Mouse (Mus musculus) megakaryocyte progenitor cell, adult 5-6 weeks (primary cell): ENCODE measurements around the gene Six1. TPM values are rescaled to one million over a fixed set of nuclear protein-coding genes. Genes with fewer than 3 reads are reported as not detected.
"Not testable (repeated sequence)": the region's sequence is repeated elsewhere in the genome, so short reads cannot be mapped to it uniquely, and the experiment has no call there.

ENCODE experiments used
- ATAC-seq: replicated peaks from 2 replicates; pipeline ENCODE4 v1.8.0; 2016; ENCODE audit warnings: mild to moderate bottlenecking, moderate TSS enrichment, inconsistent platforms; ENCODE audit not compliant: poor library complexity
- total RNA-seq, 2 experiments: library from RNA; stranded (forward) in 1 of 2; stranded (reverse) in 1 of 2; fragments of 157-497, 149-512 nt in 1 of 2; fragments of 200-1000 nt in 1 of 2; gene quantifications; 2 replicates each; pipeline versions ENCODE4 v1.2.3 to v1.2.4; 2015 to 2017

Gene Six1
- 0.10 and 0.35 TPM in 2 replicates for total RNA-seq (2015)
- 0.25 TPM in 1 of 2 replicates, not detected in the other for total RNA-seq (2017)

DNA sequence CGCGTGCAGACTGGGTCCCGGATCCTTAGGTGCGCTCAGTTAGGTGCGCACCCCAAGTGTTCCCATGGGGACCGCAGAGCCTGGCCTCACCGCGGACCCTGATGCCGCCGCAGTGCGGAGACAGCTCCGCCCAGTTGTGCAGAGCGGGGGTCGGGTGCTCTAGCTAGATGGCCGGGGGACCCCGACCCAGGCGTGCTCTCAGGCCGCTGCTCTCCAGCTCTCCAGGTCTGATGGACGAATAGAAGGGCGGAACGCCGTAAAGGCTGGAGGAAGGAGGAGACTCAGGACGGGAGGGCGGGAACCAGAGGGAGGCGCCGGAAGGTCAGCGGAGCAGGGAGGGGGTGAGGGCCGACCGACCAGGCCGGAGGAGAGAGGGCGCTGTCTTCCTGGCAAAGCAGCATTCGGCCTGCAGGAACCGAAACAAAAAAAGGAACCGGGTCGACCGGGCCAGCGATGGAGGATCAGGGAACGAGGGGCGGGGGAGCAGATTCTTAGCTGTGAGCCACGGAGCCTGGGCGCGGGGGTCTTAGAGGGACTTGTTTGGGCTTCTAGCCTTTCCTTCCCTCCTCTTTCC, at the start of gene Six1:
Gene Six1, minus strand, starts transcription at position 220 of the 574 bp plus-strand sequence.
- peak; percentile 81 for ATAC-seq

DNA sequence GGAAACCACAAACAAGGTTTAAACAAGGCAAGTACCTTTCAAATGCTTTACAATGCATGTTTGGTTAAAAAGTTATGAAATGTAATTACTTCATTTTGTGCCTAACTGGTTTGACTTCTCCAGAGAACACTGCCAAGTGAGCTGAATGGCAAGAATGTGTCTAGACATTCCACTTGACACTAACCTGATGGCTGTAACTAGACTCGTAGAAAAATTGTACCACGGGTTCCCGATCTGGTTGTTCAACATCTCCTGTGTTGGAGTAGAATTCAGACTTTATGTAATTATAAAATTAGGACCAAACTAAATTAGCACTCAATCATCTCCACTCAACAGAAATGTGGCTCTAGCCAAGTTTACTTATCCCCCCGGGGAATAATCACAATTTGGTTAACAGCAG, 44.9 kb upstream of the Six1 start:
- no peak for ATAC-seq

DNA sequence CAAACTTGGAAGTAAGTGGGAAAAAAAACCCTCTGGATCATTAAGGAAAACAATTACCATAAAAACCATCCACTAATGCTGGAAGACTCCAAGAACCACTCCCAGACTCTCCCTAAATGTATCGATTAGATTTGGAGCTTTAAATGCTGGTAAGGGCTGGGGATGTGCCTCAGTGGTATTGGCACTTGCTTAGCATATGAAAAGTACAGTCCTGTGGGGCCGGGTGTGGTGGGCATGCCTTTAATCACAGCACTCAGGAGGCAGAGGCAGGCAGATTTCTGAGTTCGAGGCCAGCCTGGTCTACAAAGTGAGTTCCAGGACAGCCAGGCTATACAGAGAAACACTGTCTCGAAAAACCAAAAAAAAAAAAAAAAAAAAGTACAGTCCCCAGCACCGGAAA, 42.5 kb upstream of the Six1 start:
- not testable (repeated sequence) for ATAC-seq

DNA sequence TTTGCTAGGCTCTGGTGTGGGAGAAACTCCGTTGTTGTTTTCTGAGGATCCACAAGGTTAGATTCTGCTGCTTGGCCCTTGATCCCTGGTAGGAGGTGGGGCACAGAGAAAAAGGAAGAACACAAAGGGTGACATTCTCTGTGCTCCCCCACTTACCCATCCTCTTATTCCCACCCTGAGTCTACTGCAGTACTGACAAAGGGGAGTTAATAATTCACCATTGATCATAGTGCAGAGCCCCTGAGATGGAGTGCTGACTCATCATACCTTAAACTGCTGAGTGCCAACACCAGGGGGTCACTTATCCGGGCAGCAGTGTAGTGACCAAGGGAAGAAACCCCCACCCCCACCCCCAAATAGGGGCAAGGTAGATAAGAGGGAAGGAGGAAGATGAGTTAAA, 40.9 kb upstream of the Six1 start:
- ATAC-seq: no peak

DNA sequence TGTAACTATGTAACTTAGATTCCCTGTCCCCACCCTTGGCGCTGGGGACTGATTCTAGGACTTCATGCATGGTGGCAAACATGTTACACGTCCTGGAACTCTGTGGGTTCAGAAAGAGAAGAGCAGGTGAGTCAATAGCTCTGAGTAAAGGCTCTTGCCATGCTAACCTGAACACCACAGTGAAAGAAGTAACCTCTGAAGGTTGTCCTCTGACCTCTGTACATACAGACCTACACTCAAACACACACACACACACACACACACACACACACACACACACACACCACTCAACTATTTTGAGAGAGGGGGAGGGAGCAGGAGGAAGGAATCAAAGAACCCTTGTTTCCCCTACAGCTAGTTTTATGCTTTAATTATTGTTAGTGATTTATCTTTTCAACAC, 40.5 kb upstream of the Six1 start:
- ATAC-seq: no peak

DNA sequence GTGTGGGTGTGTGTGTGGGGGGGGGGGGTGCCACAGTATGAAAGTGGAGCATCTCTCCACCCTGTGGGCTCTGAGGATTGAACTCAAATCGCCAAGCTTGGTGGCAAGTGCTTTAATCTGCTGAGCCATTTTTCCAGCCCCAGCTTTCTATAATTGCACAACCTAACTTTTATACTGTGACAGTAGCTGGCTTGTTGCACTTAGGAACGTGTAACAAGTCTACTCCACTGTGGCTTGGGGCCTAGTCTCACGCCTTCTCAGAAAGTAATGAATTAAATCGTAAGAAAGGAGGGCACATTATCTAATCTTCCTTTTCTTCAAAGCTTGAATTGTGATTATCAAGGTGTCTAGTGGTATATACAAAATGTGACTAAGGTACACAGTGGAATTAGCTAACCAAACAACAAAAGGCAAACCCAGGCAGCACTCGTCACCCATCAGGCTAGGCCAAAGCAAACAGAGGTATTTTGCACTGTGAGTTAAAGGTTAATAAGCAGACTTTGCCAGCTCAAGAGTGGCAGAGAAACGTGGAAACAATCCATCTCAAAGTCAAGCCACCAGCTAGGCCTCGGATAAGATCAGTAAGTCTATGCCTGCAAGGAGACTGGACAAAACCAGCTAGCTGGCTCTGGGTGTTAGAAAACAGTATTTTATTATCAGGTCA, 37.1 kb upstream of the Six1 start:
- ATAC-seq: no peak

DNA sequence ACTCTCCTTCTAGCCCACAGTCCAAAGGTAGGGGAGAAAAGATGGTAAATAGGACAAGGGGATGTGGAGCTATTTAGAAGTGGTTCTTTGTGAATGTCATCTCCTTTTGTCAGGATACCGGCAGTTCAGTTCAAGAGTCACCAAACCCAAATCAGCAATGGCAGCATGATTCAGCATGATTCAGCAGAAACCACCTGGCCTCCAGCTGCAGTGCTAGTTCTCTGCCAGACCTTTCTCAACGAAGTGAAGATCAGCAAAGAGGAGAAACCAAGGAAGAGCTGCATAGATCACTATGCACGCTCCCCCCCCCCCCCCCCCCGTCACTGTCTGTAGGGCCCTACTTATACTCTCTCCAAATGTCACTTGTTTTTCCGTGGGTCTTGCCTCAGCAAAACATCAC, 35.2 kb upstream of the Six1 start:
- peak; percentile 83 for ATAC-seq

DNA sequence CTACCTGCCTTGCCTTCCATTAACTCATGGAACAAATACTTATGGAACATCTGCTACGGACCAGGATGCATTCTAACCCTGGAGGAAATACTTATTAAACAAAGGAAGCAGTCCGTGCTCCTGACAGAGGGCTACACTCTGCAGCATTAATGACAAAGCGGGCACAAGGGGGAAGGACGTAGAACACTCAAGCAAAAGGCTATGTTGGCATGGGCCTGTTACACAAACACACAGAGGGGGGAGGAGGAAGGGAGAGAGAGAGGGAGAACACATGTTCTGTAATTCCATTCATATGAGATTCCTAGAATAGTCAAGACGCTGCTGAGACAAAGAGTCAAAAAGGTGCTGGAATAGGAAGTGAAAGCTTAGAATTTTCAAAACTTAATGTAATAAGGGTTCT, 34.8 kb upstream of the Six1 start:
- ATAC-seq: peak; percentile 53

DNA sequence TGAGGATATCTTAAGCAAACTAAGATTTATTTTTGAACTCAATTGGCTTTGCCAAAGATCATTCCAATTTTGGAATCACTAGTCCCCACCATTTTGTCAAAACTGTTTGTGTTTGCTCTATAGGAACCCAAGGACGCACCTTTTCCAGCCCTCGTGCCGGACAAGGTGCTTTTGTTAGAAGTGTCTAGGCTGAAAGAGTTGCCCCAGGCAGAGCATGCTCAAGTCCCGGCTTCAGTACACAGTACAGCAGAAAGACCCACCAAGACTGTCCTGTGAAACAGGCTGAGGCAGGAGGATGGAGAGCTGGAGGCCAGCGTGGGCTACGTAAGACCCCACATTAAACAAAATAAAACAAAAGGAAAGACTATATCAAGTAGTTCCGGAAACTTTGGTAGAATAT, 33.4 kb upstream of the Six1 start:
- ATAC-seq: no peak

DNA sequence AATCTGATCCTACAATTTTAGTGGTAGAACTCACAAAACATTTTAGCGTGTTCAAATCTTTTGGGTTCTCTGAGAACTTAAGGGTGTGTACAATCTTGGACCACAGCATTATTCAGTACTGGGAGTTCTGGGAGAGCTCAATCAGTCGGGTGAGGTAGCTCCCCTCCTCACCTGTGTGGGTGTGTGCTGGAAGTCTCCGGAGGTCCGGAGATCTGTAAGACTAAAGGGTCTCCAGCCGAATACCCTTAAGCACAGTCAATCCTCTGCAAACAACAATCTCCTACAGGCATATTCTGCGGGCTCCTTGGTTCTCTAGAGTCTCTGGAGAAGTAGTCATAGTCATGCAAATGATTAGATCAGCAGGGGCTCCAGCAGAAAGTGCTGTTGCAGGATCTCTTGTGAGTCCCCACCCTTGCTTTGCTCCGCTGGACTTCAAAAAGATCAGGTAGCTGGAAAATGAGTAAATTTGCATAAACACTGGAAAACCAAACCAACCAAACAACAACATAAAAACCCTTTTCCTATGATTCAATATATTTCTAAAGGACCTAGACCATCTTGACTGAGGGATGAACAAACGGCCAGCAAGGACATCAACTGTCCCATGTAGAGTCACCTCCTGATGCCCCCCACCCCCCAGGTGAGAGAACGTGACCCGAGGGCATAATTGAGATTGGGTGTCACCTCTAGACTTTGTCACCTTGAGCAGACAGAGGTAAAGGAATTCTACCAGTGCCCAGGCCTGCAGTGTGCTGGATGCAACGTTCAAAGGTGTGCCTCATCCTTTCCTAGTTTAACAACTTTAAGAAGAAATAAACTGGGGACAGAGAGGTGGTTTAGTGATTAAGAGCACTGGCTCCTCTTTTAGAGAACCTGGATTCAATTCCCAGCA, 32.3 kb upstream of the Six1 start:
- ATAC-seq: no peak

DNA sequence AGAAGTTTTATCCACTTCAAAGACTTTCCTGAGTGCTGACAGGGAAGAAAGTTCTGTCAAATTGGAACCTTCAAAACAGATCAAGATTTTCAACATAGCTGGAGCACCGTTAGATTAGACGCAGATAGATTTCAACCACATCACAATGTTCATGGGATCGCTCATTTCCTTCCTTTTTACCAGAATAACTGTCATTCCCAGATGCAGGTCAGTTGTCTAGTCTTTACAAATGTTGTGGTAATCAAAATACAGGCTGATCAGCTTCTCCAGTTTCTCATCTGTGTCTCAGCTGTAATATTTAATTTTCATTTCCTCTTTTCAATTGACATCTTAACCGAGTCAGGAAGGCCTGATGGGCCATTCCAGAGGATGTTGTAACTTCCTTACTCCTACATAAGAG, 30.1 kb upstream of the Six1 start:
- ATAC-seq: peak; percentile 55

DNA sequence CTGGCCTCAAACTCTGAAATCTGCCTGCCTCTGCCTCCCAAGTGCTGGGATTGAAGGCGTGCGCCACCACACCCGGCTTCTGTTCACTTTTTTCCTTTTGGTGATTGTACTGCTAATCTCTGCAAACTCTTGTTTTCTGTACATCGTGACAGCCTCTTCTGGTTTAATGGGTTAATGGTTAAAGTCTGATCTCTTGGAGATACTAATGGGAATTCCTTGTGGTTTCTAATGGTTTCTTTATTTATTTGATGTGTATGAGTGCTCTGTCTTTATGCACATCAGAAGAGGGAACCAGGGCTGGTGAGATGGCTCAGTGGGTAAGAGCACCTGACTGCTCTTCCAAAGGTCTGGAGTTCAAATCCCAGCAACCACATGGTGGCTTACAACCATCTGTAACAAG, 28.1 kb upstream of the Six1 start:
- not testable (repeated sequence) for ATAC-seq

DNA sequence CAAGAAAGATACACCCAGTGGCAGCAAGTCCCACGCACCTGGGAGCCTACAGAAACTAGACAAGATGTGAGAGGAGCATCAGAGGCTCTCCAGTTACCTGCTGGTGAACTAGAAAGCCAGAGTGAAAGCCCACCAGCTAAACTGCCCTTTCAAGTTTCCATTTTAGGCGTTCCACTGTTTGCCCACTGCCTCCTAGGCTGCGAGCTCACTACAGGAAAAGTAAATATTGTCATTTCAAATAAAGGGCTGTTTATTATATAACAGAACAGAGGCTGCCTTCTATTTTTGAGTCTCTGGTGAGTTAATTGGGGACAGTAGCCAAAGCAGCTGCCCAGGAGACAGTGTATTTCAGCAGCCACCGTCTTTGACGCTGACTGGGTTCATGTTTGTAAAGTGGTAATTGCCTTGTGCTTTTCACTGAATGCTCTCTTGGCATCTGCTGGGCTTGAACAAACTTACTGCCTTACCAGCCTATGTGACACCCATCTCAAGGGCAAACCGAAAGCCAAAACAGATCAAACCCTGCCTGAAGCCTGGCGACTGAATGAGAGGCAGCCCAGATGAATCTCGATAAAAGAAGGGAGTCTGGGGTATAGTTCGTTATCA, 7.2 kb upstream of the Six1 start:
- ATAC-seq: no peak

DNA sequence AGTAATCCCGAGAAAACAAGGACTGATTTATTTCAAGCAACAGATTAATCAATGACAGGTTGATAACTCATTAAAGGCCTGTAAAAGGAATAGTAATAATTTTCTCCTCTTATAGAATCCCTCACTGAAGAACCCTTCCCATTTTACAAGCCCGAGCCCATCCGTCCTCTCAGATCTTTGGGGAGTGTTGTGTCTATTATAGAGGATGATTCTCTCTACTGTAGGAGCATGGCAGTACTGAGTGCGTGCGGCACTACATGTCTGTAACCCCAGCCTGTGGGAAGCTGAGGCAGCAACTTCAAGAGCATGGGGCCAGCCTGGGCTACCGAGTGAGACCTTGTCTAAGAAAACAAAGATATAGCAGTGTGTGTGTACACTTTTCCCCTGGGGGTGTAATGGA, 3.8 kb upstream of the Six1 start:
- ATAC-seq: no peak

DNA sequence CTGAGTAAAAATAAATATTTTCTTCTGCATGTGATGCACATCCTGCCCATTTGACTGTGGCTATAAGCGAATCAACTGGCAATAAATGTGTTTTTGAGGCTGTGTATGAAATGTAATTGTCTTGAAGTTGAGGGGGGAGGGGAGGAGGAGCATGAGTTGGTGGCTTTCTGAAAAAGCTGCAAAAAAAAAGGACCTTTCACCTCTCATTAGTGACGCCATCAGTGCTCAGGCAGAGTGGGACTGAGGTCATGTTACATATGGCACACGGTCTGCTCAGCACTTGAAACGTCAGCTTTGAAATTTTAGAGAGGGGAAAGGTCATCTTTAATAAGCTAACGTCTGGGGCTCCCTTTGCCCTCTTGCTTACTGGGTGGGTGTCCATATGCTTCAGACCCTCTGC, 1.8 kb upstream of the Six1 start:
- no peak for ATAC-seq

DNA sequence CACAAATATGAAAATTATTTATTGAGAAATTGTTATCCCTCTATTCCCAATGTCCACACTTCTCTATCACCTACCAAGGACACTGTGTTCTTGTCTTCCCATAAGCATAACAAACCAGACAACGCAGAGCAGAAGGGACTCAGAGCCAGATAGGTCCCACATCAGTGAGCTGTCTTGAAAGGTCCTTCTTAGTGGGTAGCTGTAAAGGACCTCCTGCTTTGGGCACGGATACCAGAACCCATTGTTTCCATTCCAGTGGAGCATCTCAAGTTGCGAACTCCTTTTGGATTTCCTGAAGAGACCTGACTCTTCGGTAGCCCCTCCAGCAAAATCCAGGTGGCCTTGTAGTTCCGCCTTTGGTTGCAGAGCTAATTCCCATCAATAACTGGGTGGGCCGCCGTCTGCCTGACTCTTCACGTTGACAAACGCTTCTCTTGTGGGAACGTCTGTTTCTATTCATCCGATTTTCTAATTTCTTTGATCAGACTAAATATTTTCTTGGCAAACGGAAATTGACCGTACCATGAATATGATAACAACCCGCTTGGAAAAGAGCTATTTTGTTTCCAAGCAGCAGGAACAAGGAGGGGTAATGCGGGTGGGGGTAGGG, 994 bp upstream of the Six1 start:
- no peak for ATAC-seq

DNA sequence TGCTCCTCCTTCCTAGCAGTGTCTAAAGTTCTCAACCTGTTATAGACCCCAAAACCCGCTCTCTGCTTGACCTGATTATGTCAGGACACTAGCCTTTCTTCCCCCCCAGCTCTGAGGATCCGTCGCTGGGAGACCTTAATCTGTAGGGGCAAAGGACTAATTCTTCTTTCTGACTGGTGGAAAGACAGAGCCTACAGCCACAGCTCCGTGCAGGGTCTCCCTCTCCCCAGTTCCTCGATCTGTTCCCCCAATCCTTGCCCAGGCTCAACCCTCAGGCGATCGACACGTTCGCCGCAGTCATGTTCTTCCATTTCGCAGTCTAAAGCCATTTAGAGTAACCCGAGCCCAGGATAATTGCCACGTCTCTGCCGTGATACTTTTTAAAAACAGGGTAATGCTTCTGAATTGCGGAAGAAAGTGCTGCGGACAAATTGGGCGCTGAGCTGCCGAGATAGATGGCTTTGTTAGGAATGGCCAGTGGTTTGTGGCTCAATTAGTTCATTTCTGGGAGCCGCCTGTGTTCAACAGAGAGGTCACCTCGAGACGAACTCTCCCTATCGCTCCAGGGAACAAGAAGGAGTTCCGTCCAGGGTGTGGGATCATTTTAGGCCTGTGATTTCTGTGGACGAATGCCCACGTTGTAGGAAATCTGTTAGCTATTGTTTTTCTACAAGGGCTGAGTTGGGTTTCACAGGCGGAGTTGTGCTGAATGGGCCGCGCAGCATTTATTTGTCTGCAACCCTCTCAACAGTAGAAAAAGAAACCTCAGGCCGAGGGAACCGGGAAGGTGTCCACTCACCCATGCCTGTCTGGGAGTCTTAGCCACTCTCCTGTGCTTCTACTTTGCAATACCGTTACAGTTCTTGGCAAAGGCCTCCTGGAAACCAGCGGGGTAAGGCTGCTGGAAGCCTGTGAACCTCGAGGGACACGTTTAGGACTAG, 766 bp downstream of the Six1 start:
- no peak for ATAC-seq

DNA sequence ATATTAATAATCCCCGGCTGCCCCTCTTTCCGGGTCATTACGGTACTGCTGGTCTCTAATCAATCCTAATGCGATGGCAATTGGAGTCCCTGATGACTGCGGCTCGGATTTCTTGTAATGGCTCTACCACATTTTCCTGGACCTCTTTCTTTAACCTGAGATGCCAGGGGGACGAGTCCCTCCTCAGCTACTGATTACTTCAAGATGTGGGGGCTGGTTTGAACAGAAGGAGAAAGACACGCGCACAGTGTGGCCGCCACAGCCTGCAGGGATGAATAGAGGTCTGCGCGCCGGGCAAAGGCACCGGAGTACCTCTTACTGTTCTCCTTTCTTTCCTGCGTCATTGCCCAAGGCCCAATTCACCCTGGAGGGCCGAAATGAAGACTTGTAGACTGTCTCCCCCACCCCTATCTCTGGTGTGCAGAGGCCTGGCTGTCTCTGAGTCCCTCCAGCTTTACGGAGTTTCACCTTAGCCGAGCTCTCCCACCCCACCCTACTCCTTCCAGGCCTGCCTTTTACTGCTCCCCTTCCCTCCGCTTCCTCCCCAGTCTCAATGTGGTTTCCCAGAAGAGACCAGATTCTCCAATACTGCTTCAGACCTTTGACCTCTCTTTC, 1.5 kb downstream of the Six1 start:
- ATAC-seq: no peak; the same call in 1 of the 2 replicates

DNA sequence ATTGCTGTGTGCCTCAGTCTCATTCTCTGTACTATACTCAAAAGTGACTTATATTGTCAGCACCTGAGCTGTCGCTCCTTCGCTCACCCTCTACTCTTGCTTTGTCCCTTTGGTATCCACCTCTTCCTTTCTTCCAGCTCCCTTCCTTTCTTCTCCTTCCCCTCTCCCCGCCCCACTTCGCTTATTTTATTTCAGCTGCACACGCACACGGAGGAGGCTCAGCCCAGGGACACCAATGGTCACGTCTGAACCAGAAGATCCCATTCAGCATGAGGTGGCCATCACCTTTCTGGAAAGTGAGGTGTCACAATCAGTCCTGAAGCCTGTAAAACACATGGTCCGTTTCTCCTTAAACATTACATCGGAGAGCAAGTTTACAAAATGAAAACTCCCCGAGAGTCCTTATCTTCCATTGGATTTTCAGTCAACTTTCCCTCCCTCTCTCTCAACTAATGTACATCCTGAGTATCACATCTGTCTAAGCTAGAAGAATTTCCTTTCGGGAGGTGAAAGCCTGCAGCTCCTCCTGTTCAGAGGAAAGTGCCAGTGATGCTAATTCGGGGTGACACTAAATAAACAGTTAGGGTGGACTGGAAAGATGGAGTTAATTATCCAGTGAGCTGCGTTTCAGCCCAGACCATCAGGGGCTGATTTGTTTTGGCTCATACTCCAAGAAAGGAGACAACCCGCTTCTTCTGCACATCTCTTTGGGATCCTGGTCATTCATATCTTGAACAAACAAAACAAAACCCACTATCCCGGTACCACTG, 2.7 kb downstream of the Six1 start:
- ATAC-seq: no peak
